Mouse (Mus musculus): ENCODE measurements at regions not wholly inside any gene's neighbourhood (a gene's known extent, or its start where the extent isn't known, plus 50 kb on each side); places are given as distances from the start of the nearest gene placed in this dataset.

DNA sequence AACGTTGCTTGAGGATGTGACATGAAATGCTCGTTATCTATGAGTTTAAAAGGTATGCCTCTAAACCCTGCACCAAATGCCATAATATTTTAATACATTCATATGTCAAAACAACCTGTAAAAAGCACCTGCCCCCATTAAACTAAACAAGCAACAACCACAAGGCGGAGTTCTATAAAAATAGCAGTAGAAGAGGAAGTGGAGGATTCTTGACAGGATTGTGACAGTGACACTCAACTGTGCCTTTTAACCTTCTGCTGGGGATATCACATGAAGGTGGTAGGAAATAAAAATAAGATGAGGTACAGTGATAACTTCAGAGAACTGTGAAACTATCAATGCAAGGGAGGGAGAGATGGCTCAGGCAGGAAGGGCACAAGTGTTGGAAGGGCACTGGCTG lies 58.6 kb upstream of the Dbx2 start:
- DNase-seq = no peak

DNA sequence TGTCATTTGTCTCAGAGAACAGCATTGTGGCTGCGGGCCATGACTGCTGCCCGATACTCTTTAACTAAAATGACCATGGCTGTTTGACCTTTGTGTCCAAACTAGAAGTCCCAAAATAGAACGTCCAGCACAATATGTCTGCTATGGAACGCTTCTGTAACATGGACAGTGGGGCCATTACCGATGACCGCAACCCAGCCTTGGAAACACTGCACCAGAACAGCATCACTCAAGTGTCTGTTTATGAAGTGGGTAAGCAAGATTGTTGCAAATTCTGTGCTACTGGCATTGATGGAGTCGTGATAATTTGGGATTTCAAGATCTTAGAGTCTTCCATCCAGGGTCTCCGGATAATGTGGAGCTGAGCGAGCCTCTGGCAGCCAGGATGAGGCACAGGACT lies 60.2 kb upstream of the Dbx2 start:
- DNase-seq = no peak

DNA sequence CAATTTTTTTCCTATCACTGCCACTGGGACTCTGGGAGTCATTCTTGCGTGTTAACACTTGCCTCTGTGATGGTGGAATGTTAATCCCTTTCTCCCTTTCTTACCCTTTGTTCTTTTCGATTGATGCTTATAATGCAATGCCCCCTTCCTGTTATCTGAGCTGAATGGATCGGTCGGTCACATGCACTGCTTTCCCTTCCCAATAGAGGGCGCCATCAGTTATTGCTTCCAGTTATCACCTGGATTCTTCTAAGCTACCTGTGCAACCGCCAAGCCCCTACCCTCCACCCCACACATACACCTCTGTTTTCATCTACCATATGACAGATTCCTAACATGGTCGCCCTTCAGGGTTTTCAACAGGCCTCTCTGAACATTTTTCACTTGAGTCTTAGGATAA lies 66.9 kb upstream of the Ano6 start:
- peak in 1 of 2 experiments; percentile 19 for DNase-seq

DNA sequence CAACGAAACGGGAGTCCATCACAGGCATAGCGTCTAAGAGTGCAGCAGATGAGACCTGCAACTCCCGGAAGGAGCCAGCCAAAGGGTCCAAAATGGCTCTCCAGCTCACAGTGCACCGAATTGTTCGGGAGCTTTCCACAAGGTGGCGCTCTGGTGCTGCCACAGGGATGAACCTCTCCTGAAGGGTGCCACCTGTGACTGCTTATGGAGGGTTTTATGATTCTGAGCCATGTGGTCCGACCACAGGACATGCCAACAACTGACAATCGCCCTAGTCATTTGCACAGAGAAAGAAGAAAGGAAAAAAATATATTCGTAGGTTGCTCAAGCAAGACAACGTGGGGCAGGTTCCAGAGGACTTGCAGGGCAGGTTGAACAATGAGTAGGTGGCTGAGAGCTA lies 64.8 kb upstream of the Ano6 start:
- DNase-seq = peak; percentile 89 to 92

DNA sequence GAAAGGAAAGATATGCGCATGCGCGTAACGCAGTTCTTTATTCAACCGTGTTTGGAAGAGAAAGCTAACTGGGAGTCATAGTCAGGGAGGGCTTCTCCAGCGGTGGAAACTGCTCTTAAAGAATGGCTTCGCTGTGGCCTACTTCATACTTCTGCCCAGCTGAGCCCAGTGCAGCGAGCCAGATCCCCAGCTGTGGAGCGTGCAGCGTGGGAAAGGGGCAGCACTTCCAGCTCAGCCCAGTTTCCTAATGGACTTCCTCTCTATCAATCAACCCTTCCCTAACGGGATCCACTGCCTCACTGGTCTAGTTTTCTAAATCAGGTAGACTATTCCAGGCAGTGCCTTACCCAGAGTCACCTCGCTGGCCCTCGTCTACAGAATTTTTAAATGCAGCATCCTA lies 64.1 kb upstream of the Ano6 start:
- DNase-seq = peak; percentile 54 to 56

DNA sequence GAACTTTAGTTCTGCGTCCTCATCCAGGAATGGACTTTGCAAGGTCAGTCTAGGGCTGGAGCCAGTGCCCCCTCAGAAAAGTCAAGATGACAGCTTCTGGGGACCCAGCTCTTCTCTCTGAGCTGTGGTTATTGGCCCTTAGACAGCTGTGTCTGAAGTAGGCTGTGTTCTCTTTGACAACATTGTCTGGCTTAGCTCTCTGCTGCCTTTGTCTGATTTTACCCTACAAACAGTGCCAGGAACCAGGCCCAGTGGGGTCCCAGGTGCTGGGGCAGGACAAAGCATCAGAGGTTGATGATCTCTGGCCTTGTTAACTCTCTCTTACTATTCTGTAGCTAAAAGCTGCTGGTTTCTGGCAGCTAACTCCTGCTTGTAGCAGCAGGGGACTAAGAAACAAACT lies 54.9 kb upstream of the Ano6 start:
- no peak for DNase-seq

Data from kidney, postnatal 4 days (tissue).